In genomic region chr4:107802185-107802449, GRCm38 (mm10) we compare ENCODE assay signal across 8 mouse cellular contexts. TPM values are rescaled to one million over a fixed set of nuclear protein-coding genes. Genes with fewer than 3 reads are reported as not detected.
DNase-seq lines count a peak whose midpoint lies in the region; ATAC-seq and TF ChIP-seq lines count a peak whose summit lies in the region.

Gene Lrp8 (plus strand): TSS chr4:107802261.

- H3K4me1 ChIP-seq in heart, adult 2 months (ENCODE audit: control insufficient read depth, insufficient read depth, low read length): 0 out of 2 replicates have a peak, but pooled peaks cover 2% of the 10 kb centered on the region
- H3K4me1 ChIP-seq in thymus, adult 2 months (replicated peaks; ENCODE audit: control insufficient read depth, insufficient read depth, low read length): peaks cover 25% of the 10 kb centered on the region
- H3K4me1 ChIP-seq in midbrain, embryonic 15.5 days: peaks cover 47% of the 10 kb centered on the region

- peak within 1 kb of the TSS; percentile 54 for H3K9ac ChIP-seq in heart, adult 2 months (ENCODE audit: low read depth, low read length)
- H3K9ac ChIP-seq in midbrain, embryonic 15.5 days: peak within 1 kb of the TSS; percentile 94

- TF ChIP-seq CTCF in heart, adult 2 months (IDR thresholded peaks at IDR 0.05): no peak
- 0 out of 2 replicates have a peak, but pooled peaks have one; percentile 3 for TF ChIP-seq CTCF in thymus, adult 2 months (IDR thresholded peaks at IDR 0.05; ENCODE audit: borderline replicate concordance, control insufficient read depth, extremely low read depth, insufficient read depth, low read length, poor library complexity)

- TF ChIP-seq POLR2A in heart, adult 2 months (IDR thresholded peaks at IDR 0.05; ENCODE audit: insufficient read depth, low read depth, low read length): no peak
- TF ChIP-seq POLR2A in thymus, adult 2 months (IDR thresholded peaks at IDR 0.05; ENCODE audit: control insufficient read depth, extremely low read depth, insufficient read depth, low read length, poor library complexity): peak; percentile 34; the same call in 1 of the 2 replicates

- no peak; the same call in 1 of the 2 replicates for ATAC-seq in midbrain, embryonic 15.5 days (replicated peaks)

- no peaks in the 10 kb centered on the region for H3K79me2 ChIP-seq in heart, adult 2 months (replicated peaks; ENCODE audit: control insufficient read depth, insufficient read depth, low read length)

- WGBS in heart, adult 2 months: 3% methylated on average over 42 of the region's 44 CpGs
- WGBS in thymus, adult 2 months: 9% methylated on average over 42 of the region's 44 CpGs
- WGBS in midbrain, embryonic 15.5 days: under 1% methylated on average over 36 of the region's 44 CpGs

- TF ChIP-seq EP300 in heart, adult 2 months (IDR thresholded peaks at IDR 0.05; ENCODE audit: insufficient read depth, low read depth, low read length): no peak

- intact Hi-C loops in heart, adult 2 months (cut with DNase I): no loop called here

- peak within 1 kb of the TSS; percentile 61 for H3K4me3 ChIP-seq in heart, adult 2 months
- peak within 1 kb of the TSS; percentile 79 for H3K4me3 ChIP-seq in thymus, adult 2 months (ENCODE audit: control insufficient read depth, insufficient read depth, low read length)
- peak within 1 kb of the TSS; percentile 82 for H3K4me3 ChIP-seq in midbrain, embryonic 15.5 days

- H3K27me3 ChIP-seq in heart, adult 2 months (ENCODE audit: control insufficient read depth, insufficient read depth, low read length): peaks cover 2% of the 10 kb centered on the region; the same call in 1 of the 2 replicates
- H3K27me3 ChIP-seq in thymus, adult 2 months (ENCODE audit: control insufficient read depth, insufficient read depth, low read length): no peaks in the 10 kb centered on the region
- no peaks in the 10 kb centered on the region for H3K27me3 ChIP-seq in midbrain, embryonic 15.5 days (replicated peaks)

- H3K27ac ChIP-seq in heart, adult 2 months: no peak within 1 kb of the TSS
- H3K27ac ChIP-seq in thymus, adult 2 months (ENCODE audit: control insufficient read depth, insufficient read depth, low read length): peak within 1 kb of the TSS; percentile 28; the same call in 1 of the 2 replicates
- peak within 1 kb of the TSS; percentile 99 for H3K27ac ChIP-seq in midbrain, embryonic 15.5 days

- no peaks in the 10 kb centered on the region for H3K36me3 ChIP-seq in heart, adult 2 months (ENCODE audit: control insufficient read depth, insufficient read depth, low read length)
- no peaks in the 10 kb centered on the region for H3K36me3 ChIP-seq in thymus, adult 2 months (ENCODE audit: control insufficient read depth, insufficient read depth, low read length)
- H3K36me3 ChIP-seq in midbrain, embryonic 15.5 days (replicated peaks): no peaks in the 10 kb centered on the region

- H3K9me3 ChIP-seq in midbrain, embryonic 15.5 days: no peaks in the 10 kb centered on the region

- DNase-seq in heart, adult 2 months: no peak
- DNase-seq in heart, adult 8-10 months (ENCODE audit: low spot score): no peak
- no peak for DNase-seq in thymus, adult 2 months
- no peak for DNase-seq in thymus, postnatal 25 days
- no peak for DNase-seq in layer of hippocampus, postnatal 14 days (ENCODE audit: low spot score in 2 of 2)
- DNase-seq in B cell, adult 2 months: no peak
- DNase-seq in cerebellum, postnatal 14 days: no peak

- H3K4me2 ChIP-seq in midbrain, embryonic 15.5 days: peak within 1 kb of the TSS; percentile 70

RNA-seq across cellular contexts. Expression of gene Lrp8, which starts in this region (rescaled TPM):
- 1 to 10 TPM in 1 of 2 experiments, under 1 TPM in 1; 0.68 to 1.1 TPM for total RNA-seq in heart, adult 2 months (2021)
- polyA plus RNA-seq in heart, adult 2 months (2012; rRNA removed): 0.97 and 1.0 TPM in 2 replicates
- total RNA-seq in heart, adult 8-10 months (2022): 1 to 10 TPM in 2 of 4 experiments, under 1 TPM in 2; 0.41 to 1.3 (median 1.1) TPM
- 45.6 and 64.7 TPM in 2 replicates for polyA plus RNA-seq in thymus, adult 2 months (2012; rRNA removed)
- total RNA-seq in layer of hippocampus, postnatal 14 days (2021): 100 to 1,000 TPM; 116 to 132 TPM
- polyA plus RNA-seq in midbrain, embryonic 15.5 days (2015; fragmentation: Nextera tagmentation; extraction: Ambion mirVana): 70.6 and 71.3 TPM in 2 replicates

Comparison
In these comparisons a context has a peak if more than half of its experiments do, and no peak if none do; other contexts are left out.
1. RNA of gene Lrp8 (total RNA-seq): 116 to 132 TPM in layer of hippocampus, postnatal 14 days; 0.41 to 1.3 TPM in heart, adult 8-10 months and 0.68 to 1.1 TPM in heart, adult 2 months; every median in the first group is over 10 times any median in the second.
2. RNA of gene Lrp8 (polyA plus RNA-seq): 70.6 to 71.3 TPM in midbrain, embryonic 15.5 days and 45.6 to 64.7 TPM in thymus, adult 2 months; 0.97 to 1.0 TPM in heart, adult 2 months; every median in the first group is over 10 times any median in the second.
3. Peak in every context shown above with its lines, with median percentiles within 50 percentile points of each other: H3K4me3 ChIP-seq.